Mouse (Mus musculus) gastrocnemius, postnatal 14 days (tissue): ENCODE measurements at regions not wholly inside any gene's neighbourhood (a gene's known extent, or its start where the extent isn't known, plus 50 kb on each side); places are given as distances from the start of the nearest gene placed in this dataset.
A peak's percentile ranks its signal among the peaks of the same experiment; 100 is the strongest.
"Not testable (repeated sequence)": the region's sequence is repeated elsewhere in the genome, so short reads cannot be mapped to it uniquely, and the experiment has no call there.

Source experiments
- DNase-seq: peaks from one replicate; pipeline ENCODE4 v3.0.0; 2021; ENCODE audit warnings: mixed read lengths
- intact Hi-C: fragments of 180-260 bp; cut with DNase I; formaldehyde crosslinking; loops from one replicate; pipeline ENCODE4 v1.15.1; 2025; ENCODE audit warnings: low total_unique reads

- intact Hi-C loops: no loop called here
Measured at GRCm38 (mm10) chr17:26335551-26335950, 79.1 kb upstream of the Neurl1b start.

GRCm38 (mm10) chr17:26336011-26336410 lies 78.6 kb upstream of the Neurl1b start:
- intact Hi-C loops: no loop called here
- DNase-seq: no peak

More at GRCm38 (mm10) chr17:26335551-26335950, 79.1 kb upstream of the Neurl1b start:
- DNase-seq: no peak

- no peak for DNase-seq
Measured at GRCm38 (mm10) chr17:26337106-26337505, 77.5 kb upstream of the Neurl1b start.

GRCm38 (mm10) chr17:26345436-26345835 lies 69.2 kb upstream of the Neurl1b start:
- intact Hi-C loops, DNase-seq: not testable (repeated sequence)

More at GRCm38 (mm10) chr17:26337106-26337505, 77.5 kb upstream of the Neurl1b start:
- intact Hi-C loops: no loop called here

- intact Hi-C loops: no loop called here
- DNase-seq: no peak
Measured at GRCm38 (mm10) chr17:26348116-26348515, 66.5 kb upstream of the Neurl1b start.

GRCm38 (mm10) chr17:26349741-26350140 lies 64.9 kb upstream of the Neurl1b start:
- no peak for DNase-seq
- intact Hi-C loops: loop anchor here (5.0 kb wide), 1 partner anchor 32 kb away; no protein-coding TSS in a partner anchor

- no peak for DNase-seq
- intact Hi-C loops: loop anchor here (5.0 kb wide), 1 partner anchor 33 kb away; no protein-coding TSS in a partner anchor
Measured at GRCm38 (mm10) chr17:26350216-26350615, 64.4 kb upstream of the Neurl1b start.

- intact Hi-C loops: loop anchor here (5.0 kb wide), 1 partner anchor 35 kb away; no protein-coding TSS in a partner anchor
- no peak for DNase-seq
Measured at GRCm38 (mm10) chr17:26351991-26352390, 62.6 kb upstream of the Neurl1b start.

- intact Hi-C loops: loop anchor here (5.0 kb wide), 1 partner anchor 35 kb away; no protein-coding TSS in a partner anchor
- no peak for DNase-seq
Measured at GRCm38 (mm10) chr17:26352712-26353111, 61.9 kb upstream of the Neurl1b start.

GRCm38 (mm10) chr17:26354431-26354830 lies 60.2 kb upstream of the Neurl1b start:
- intact Hi-C loops: loop anchor here (5.0 kb wide), 1 partner anchor 37 kb away; no protein-coding TSS in a partner anchor

GRCm38 (mm10) chr17:26355301-26355700 lies 59.3 kb upstream of the Neurl1b start:
- DNase-seq: no peak
- intact Hi-C loops: no loop called here

More at GRCm38 (mm10) chr17:26354431-26354830, 60.2 kb upstream of the Neurl1b start:
- no peak for DNase-seq

GRCm38 (mm10) chr17:26356906-26357305 lies 57.7 kb upstream of the Neurl1b start:
- intact Hi-C loops: no loop called here

GRCm38 (mm10) chr17:26357784-26358183 lies 56.8 kb upstream of the Neurl1b start:
- DNase-seq: peak; percentile 52
- intact Hi-C loops: no loop called here

More at GRCm38 (mm10) chr17:26356906-26357305, 57.7 kb upstream of the Neurl1b start:
- DNase-seq: no peak

GRCm38 (mm10) chr17:26360711-26361110 lies 53.9 kb upstream of the Neurl1b start:
- intact Hi-C loops: no loop called here
- no peak for DNase-seq

- DNase-seq: no peak
- intact Hi-C loops: no loop called here
Measured at GRCm38 (mm10) chr17:26361420-26361819, 53.2 kb upstream of the Neurl1b start.

- intact Hi-C loops: no loop called here
- DNase-seq: no peak
Measured at GRCm38 (mm10) chr17:26361992-26362391, 52.6 kb upstream of the Neurl1b start.

GRCm38 (mm10) chr17:26362586-26363361 lies 51.9 kb upstream of the Neurl1b start:
- intact Hi-C loops: no loop called here
- no peak for DNase-seq

GRCm38 (mm10) chr17:26363853-26364532 lies 50.6 kb upstream of the Neurl1b start:
- no peak for DNase-seq
- intact Hi-C loops: no loop called here
